Mouse (Mus musculus) liver, embryonic 14.5 days (tissue): Measurements from ENCODE around the gene Nupr1l. TPM values are rescaled to one million over a fixed set of nuclear protein-coding genes. Genes with fewer than 3 reads are reported as not detected.
"Not testable (repeated sequence)": the region's sequence is repeated elsewhere in the genome, so short reads cannot be mapped to it uniquely, and the experiment has no call there.

ENCODE experiments used
- ATAC-seq: fragments of 200-750 bp; cut with Nextera tagmentation; 2 replicates; pipeline ENCODE4 v1.8.0; 2017; ENCODE audit warnings: moderate number of reproducible peaks, mild to moderate bottlenecking, moderate library complexity; ENCODE audit not compliant: insufficient read depth
- DNase-seq, 3 experiments: peaks; one replicate each; pipeline ENCODE4 v3.0.0-alpha.2; 2012 to 2013; ENCODE audit warnings: low read depth in 3 of 3, low spot score in 3 of 3
- H3K27ac ChIP-seq: fragments of 300-500 bp; sonication (generic); 2 replicates; pipeline ENCODE4 v1.5.1; 2014; ENCODE audit warnings: moderate library complexity, mild to moderate bottlenecking, control low read depth, inconsistent platforms
- H3K27me3 ChIP-seq: fragments of 300-500 bp; sonication (generic); 2 replicates; pipeline ENCODE4 v1.6.1; 2014; ENCODE audit warnings: mild to moderate bottlenecking, low read length, moderate library complexity; ENCODE audit not compliant: control insufficient read depth, insufficient read depth
- H3K36me3 ChIP-seq: fragments of 300-500 bp; sonication (generic); replicated peaks from 2 replicates; pipeline ENCODE4 v1.6.1; 2014; ENCODE audit warnings: low read depth; ENCODE audit not compliant: control insufficient read depth, insufficient read depth
- H3K4me1 ChIP-seq, 2 experiments: fragments of 200-500 bp in 1 of 2; fragments of 300-500 bp in 1 of 2; sonication (generic) in 1 of 2; replicated peaks; 2 replicates each; pipeline ENCODE4 v1.6.1; 2012 to 2014; ENCODE audit warnings: antibody characterized with exemption in 1 of 2, inconsistent platforms in 1 of 2, low read length in 1 of 2; ENCODE audit not compliant: control insufficient read depth in 2 of 2, insufficient read depth in 2 of 2
- H3K4me2 ChIP-seq: fragments of 300-500 bp; sonication (generic); 2 replicates; pipeline ENCODE4 v1.6.1; 2014; ENCODE audit warnings: low read depth, mild to moderate bottlenecking, control low read depth, moderate library complexity
- H3K4me3 ChIP-seq, 2 experiments: fragments of 200-500 bp in 1 of 2; fragments of 300-500 bp in 1 of 2; sonication (generic) in 1 of 2; 2 replicates each; pipeline ENCODE4 v1.5.1; 2012 to 2014; ENCODE audit warnings: low read depth in 2 of 2, low read length in 2 of 2, mild to moderate bottlenecking in 2 of 2, control low read depth in 1 of 2, inconsistent platforms in 1 of 2, moderate library complexity in 1 of 2; ENCODE audit not compliant: insufficient read depth in 1 of 2
- H3K9ac ChIP-seq: fragments of 300-500 bp; sonication (generic); replicated peaks from 2 replicates; pipeline ENCODE4 v1.6.1; 2014; ENCODE audit warnings: mild to moderate bottlenecking, control low read depth, moderate library complexity
- H3K9me3 ChIP-seq: fragments of 300-500 bp; sonication (generic); 2 replicates; pipeline ENCODE4 v1.6.1; 2016; ENCODE audit warnings: low read length, mixed read lengths; ENCODE audit not compliant: control insufficient read depth
- CTCF ChIP-seq: IDR thresholded peaks from 2 replicates; pipeline ENCODE4 v1.5.1; 2016; ENCODE audit warnings: antibody characterized with exemption, low read depth, control low read depth
- EP300 ChIP-seq: IDR thresholded peaks from 2 replicates; pipeline ENCODE4 v1.6.1; 2016; ENCODE audit warnings: antibody characterized with exemption, low read depth
- WGBS: fragments of 180-500 bp; shearing (Covaris S2); extraction: QIAGEN DNeasy Blood & Tissue Kit; methylation state at CpG from one replicate; pipeline ENCODE4 v1.1.7; 2014; ENCODE audit not compliant: insufficient replicate concordance; 5-methylcytosine and 5-hydroxymethylcytosine counted together
- polyA plus RNA-seq, 2 experiments: library from polyadenylated mRNA; depleted of rRNA in 1 of 2; stranded (reverse) in 1 of 2; unstranded in 1 of 2; fragments of >200 nt; fragmentation: Nextera tagmentation in 1 of 2; extraction: Ambion mirVana in 1 of 2; gene quantifications; 2 replicates each; pipeline versions ENCODE4 v1.2.1 to v1.2.3; 2012 to 2014

The Nupr1l gene
- polyA plus RNA-seq, 2 experiments: 0.26 to 0.72 TPM

DNA sequence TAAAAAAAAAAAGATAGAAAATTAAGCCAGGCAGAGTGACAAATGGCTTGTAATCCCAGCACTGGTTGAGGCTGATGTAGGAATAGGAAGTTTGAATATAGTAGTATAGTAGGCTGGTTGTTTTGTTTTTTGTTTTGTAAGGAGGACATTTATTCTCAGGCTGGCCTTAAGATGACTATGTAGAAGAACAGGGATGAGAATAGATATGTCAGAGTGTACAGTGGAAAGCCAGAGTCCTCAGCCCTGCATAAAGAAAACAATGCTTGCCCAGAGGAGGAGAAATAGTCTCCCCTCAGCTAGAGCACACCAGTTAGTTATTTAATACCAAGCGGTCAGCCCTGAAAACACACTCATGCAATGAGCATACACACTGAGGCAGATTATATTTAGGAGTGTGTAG lies 9.9 kb upstream of the Nupr1l start, which contains the start of gene Phkg1:
Phkg1 (minus strand) TSS at position 101 of the 400 bp plus-strand sequence.
- WGBS: 79% methylated on average over 1 of the region's 1 CpGs
- ATAC-seq (no peak), DNase-seq (no peak)
- Histone ChIP-seq H3K36me3 (no peaks in the 10 kb centered on the region), H3K9ac (no peak within 1 kb of the TSS), H3K27me3 (no peaks in the 10 kb centered on the region), H3K4me3 (no peak within 1 kb of the TSS), H3K4me1 (peaks cover 4 to 7% of the 10 kb centered on the region in 2 experiments; a peak in 3 of 4 replicates), H3K27ac (no peak within 1 kb of the TSS), H3K4me2 (no peak within 1 kb of the TSS), H3K9me3 (no peaks in the 10 kb centered on the region)
- TF ChIP-seq EP300: no peak
- no peak for TF ChIP-seq CTCF

DNA sequence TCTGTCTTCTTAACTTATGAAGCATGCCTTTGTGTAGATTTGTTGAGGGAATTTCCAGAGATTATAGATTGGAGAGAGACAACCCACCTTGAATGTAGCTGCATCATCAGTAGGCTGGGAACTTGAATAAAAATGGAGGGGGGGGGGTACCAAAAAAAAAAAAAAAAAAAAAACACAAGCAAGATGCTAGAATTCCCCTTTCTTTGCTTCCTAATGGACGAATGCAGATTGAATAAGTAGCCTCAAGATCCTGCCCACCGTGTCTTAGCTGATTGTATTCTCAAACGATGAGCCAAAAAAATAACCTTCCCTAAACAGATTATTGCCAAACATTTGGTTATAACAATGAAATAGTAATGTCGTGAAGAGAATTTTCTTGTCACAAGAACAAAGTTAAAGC lies 565 bp upstream of the Nupr1l start:
- H3K9ac ChIP-seq: no peak overlapping the region
- 20% methylated on average over 4 of the region's 4 CpGs for WGBS
- no peaks in the 10 kb centered on the region for H3K36me3 ChIP-seq
- H3K27me3 ChIP-seq: peaks cover 2% of the 10 kb centered on the region; the same call in 1 of the 2 replicates
- TF ChIP-seq EP300 (no peak), CTCF (no peak)
- H3K4me2 ChIP-seq: peak overlapping the region; percentile 81
- H3K27ac ChIP-seq: no peak overlapping the region
- DNase-seq (no peak), ATAC-seq (no peak)
- H3K9me3 ChIP-seq: no peaks in the 10 kb centered on the region
- H3K4me3 ChIP-seq: peak overlapping the region in 1 of 2 experiments; percentile 65; a peak in 2 of 4 replicates
- peaks cover 3 to 8% of the 10 kb centered on the region in 2 experiments; a peak in 3 of 4 replicates for H3K4me1 ChIP-seq

DNA sequence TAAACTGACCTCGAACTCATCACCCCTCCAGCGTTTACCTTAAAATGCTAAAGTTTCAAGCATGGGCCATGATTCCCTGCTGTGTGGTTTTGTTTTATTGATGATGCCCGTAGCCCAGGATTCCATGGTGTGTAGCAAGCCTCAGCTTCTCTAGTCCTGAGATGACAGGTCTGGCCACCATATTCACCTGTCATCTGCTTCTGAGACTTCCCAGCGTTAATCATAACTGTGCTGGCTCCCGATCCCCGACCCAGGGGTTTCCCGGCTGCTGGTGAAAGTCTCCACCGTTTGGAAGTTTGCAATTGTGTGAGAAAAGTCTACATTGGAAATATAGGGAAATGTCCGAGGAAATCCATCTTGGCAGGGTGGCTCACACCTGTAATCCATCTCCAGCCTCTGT lies 807 bp downstream of the Nupr1l start:
- peaks cover 3 to 8% of the 10 kb centered on the region in 2 experiments; a peak in 3 of 4 replicates for H3K4me1 ChIP-seq
- H3K27me3 ChIP-seq: peaks cover 2% of the 10 kb centered on the region; the same call in 1 of the 2 replicates
- H3K27ac ChIP-seq: no peak overlapping the region
- peak overlapping the region in 1 of 2 experiments; percentile 65; a peak in 2 of 4 replicates for H3K4me3 ChIP-seq
- 61% methylated on average over 9 of the region's 9 CpGs for WGBS
- no peak for ATAC-seq
- DNase-seq: no peak
- no peaks in the 10 kb centered on the region for H3K9me3 ChIP-seq
- H3K9ac ChIP-seq: no peak overlapping the region; the same call in 1 of the 2 replicates
- no peaks in the 10 kb centered on the region for H3K36me3 ChIP-seq
- H3K4me2 ChIP-seq: peak overlapping the region; percentile 81
- no peak for TF ChIP-seq EP300
- TF ChIP-seq CTCF: no peak

DNA sequence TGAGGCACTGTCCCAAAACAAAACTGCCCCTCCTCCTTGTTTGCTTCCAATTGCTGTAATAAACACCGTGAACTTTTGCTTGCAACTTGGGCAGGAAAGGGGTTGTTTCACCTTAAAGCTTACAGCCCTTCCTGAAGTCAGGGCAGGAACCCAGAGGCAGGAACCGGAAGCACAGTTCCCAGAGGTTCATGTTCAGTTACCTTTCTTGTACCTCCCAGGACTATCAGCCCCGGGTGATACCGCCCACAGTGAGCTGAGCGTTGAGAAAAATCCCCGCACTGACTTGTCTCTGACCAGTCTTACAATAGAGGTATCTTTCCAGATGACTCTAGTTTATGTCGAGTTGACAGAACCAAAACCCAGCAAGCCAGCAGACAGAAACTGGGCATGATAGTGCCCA lies 1.3 kb downstream of the Nupr1l start:
- Histone ChIP-seq H3K9me3 (no peaks in the 10 kb centered on the region), H3K4me1 (peaks cover 3 to 8% of the 10 kb centered on the region in 2 experiments; a peak in 3 of 4 replicates), H3K36me3 (no peaks in the 10 kb centered on the region), H3K9ac (no peak overlapping the region), H3K4me3 (no peak overlapping the region), H3K27ac (no peak overlapping the region), H3K27me3 (peaks cover 2% of the 10 kb centered on the region; the same call in 1 of the 2 replicates), H3K4me2 (no peak overlapping the region)
- ATAC-seq: no peak
- TF ChIP-seq CTCF (no peak), EP300 (no peak)
- WGBS: 59% methylated on average over 7 of the region's 7 CpGs
- DNase-seq: no peak

DNA sequence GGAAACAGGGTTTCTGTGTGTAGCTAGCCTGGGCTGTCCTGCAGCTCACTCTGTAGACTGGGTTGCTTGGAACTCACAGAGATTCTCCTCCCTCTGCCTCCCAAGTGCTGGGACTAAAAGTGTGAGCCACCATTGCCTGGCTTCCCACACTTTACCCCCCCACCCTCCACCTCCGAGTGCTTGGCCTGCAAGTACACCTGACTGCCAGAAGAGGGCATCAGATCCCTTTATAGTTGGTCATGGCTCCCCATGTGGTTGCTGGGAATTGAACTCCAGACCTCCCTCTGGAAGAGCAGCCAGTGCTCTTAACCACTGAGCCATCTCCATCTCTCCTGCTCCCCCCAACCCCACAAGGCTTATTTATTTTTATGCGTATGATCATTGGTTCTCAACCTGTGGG lies 5.7 kb downstream of the Nupr1l start:
- H3K36me3 ChIP-seq: no peaks in the 10 kb centered on the region
- peaks cover 2% of the 10 kb centered on the region; the same call in 1 of the 2 replicates for H3K27me3 ChIP-seq
- H3K27ac ChIP-seq: no peak overlapping the region
- H3K4me3 ChIP-seq: no peak overlapping the region
- TF ChIP-seq EP300 (no peak), CTCF (peak; percentile 88)
- peaks cover 3 to 7% of the 10 kb centered on the region in 2 experiments; a peak in 2 of 4 replicates for H3K4me1 ChIP-seq
- DNase-seq (no peak), ATAC-seq (peak; percentile 25; the same call in 1 of the 2 replicates)
- no peak overlapping the region for H3K9ac ChIP-seq
- H3K4me2 ChIP-seq: no peak overlapping the region
- H3K9me3 ChIP-seq: no peaks in the 10 kb centered on the region
- 32% methylated on average over 2 of the region's 2 CpGs for WGBS

DNA sequence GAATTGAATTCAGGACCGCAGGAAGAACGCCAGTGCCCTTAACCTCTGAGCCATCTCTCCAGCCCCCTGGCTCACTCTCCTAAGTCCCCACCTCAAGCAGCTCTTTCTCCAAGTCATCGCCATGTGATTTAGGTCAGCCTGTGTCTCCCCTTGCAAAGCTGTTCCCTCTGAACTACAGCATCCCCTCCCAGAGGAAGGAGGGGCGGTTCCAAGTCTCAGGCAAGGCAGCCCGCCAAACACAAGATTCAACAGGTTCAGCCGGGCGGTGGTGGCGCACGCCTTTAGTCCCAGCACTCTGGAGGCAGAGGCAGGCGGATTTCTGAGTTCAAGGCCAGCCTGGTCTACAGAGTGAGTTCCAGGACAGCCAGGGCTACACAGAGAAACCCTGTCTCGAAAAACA lies 7.2 kb downstream of the Nupr1l start:
- not testable (repeated sequence) for H3K4me1 ChIP-seq, H3K9ac ChIP-seq, DNase-seq, H3K36me3 ChIP-seq, H3K4me3 ChIP-seq, H3K9me3 ChIP-seq, ATAC-seq, H3K4me2 ChIP-seq, H3K27ac ChIP-seq, H3K27me3 ChIP-seq
- WGBS: 70% methylated on average over 11 of the region's 11 CpGs
